Mouse (Mus musculus) ES-Bruce4 (cell line): ENCODE results near the gene Adcy1. TPM values are rescaled to one million over a fixed set of nuclear protein-coding genes. Genes with fewer than 3 reads are reported as not detected.

ENCODE experiments used
- H3K27ac ChIP-seq: 2 replicates; pipeline ENCODE4 v1.5.1; 2012; ENCODE audit warnings: low read length, inconsistent platforms; ENCODE audit not compliant: insufficient read depth
- H3K27me3 ChIP-seq: 2 replicates; pipeline ENCODE4 v1.6.1; 2012; ENCODE audit warnings: mild to moderate bottlenecking, low read length, inconsistent platforms; ENCODE audit not compliant: control insufficient read depth, poor library complexity, insufficient read depth, severe bottlenecking
- H3K36me3 ChIP-seq: 2 replicates; pipeline ENCODE4 v1.6.1; 2012; ENCODE audit warnings: inconsistent platforms, mild to moderate bottlenecking, low read length, moderate library complexity; ENCODE audit not compliant: control insufficient read depth, poor library complexity, insufficient read depth, severe bottlenecking
- H3K4me1 ChIP-seq: one replicate; pipeline ENCODE4 v1.8.1; 2011; ENCODE audit warnings: low read length; ENCODE audit not compliant: control insufficient read depth, insufficient read depth
- H3K4me3 ChIP-seq: 2 replicates; pipeline ENCODE4 v1.5.1; 2011; ENCODE audit warnings: low read depth, mild to moderate bottlenecking, low read length
- H3K9ac ChIP-seq: 2 replicates; pipeline ENCODE4 v1.6.1; 2012; ENCODE audit warnings: low read depth, mild to moderate bottlenecking, inconsistent platforms; ENCODE audit not compliant: poor library complexity, severe bottlenecking
- H3K9me3 ChIP-seq: replicated peaks from 2 replicates; pipeline ENCODE4 v1.6.1; 2012; ENCODE audit warnings: mild to moderate bottlenecking, low read length, inconsistent platforms; ENCODE audit not compliant: control insufficient read depth, poor library complexity, insufficient read depth, severe bottlenecking
- CTCF ChIP-seq: IDR thresholded peaks from one replicate; pipeline ENCODE4 v1.8.1; 2011; ENCODE audit warnings: low read depth, low read length
- EP300 ChIP-seq: IDR thresholded peaks from 2 replicates; pipeline ENCODE4 v1.6.1; 2011; ENCODE audit warnings: low read depth, low read length; ENCODE audit not compliant: insufficient read depth
- POLR2A ChIP-seq: IDR thresholded peaks from one replicate; pipeline ENCODE4 v1.8.1; 2011; ENCODE audit warnings: low read length; ENCODE audit not compliant: insufficient read depth
- polyA plus RNA-seq: library from polyadenylated mRNA; stranded (reverse); fragments of >200 nt; gene quantifications from 2 replicates; pipeline ENCODE4 v1.2.4, GENCODE M21; 2011; ENCODE audit warnings: low read depth; ENCODE audit not compliant: missing spikeins, insufficient read depth, insufficient read length

Adcy1 gene
- polyA plus RNA-seq, 1 experiment = 5.7 TPM

DNA sequence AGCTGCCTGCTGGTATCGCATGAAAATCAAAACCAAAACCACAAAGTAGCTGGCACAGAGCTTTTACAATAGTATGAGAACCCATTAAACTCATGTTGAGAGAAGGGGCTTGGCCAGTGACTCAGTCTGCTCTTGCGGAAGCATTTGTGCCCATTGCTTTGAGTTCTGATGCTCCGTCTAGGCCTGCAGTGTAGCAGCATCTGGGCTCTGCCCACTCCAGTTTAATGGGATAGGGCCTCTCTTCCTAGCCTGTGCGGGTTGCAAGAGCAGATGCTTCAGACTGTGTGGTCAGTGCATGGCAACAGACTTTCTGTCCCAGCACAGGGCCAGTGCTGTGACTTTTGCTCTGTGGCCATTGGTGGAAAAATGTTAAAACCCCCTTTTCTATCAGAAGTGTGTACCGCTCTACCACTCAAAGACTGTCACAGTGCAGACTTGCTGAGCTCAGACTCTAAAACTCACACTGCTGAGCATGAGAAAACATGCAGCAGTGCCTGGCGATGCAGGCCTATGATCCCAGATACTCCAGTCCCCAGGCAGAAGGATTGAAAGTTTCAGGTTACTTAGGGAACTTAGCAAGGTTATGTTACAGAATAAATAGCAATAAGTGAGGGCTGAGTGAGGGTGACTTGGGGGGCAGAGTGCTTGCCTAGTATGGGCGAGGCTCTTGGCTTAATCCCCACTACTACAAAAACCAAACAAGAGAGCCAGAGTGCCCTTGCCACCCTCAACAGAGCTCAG lies 163.7 kb downstream of the Adcy1 start:
- H3K27ac ChIP-seq = no peak overlapping the region

DNA sequence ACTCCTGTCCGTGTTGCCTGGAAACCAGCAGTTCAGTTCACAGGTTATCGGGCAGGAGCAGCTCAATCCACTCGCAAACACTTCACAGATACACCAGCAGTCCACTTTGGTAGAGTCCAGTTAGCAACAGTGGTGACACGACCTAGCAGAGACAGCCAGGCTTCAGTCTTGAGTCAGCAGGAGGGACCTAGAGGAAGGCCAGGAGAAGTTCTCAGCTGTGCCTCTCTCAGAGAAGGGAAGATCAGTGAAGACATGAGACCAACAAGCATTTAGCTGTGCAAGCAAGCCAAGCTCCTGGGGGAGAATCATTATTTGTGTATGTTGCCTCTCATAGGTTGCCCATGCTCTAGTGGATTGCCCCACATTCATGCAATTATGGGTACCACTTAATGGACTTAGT lies 164.8 kb downstream of the Adcy1 start:
- no peak overlapping the region for H3K9ac ChIP-seq

More for the DNA sequence above, 163.7 kb downstream of the Adcy1 start:
- no peak overlapping the region for H3K4me3 ChIP-seq
- H3K4me1 ChIP-seq = no peaks in the 10 kb centered on the region
- no peaks in the 10 kb centered on the region for H3K36me3 ChIP-seq
- no peaks in the 10 kb centered on the region for H3K27me3 ChIP-seq
- TF ChIP-seq POLR2A (no peak), EP300 (no peak), CTCF (no peak)
- H3K9me3 ChIP-seq = no peaks in the 10 kb centered on the region
- no peak overlapping the region for H3K9ac ChIP-seq

More for the DNA sequence above, 164.8 kb downstream of the Adcy1 start:
- no peak for TF ChIP-seq CTCF
- TF ChIP-seq POLR2A = no peak
- no peak for TF ChIP-seq EP300
- H3K27me3 ChIP-seq = no peaks in the 10 kb centered on the region
- H3K4me1 ChIP-seq = no peaks in the 10 kb centered on the region
- no peaks in the 10 kb centered on the region for H3K9me3 ChIP-seq
- H3K4me3 ChIP-seq = no peak overlapping the region
- H3K36me3 ChIP-seq = no peaks in the 10 kb centered on the region
- no peak overlapping the region for H3K27ac ChIP-seq

Other genes with a start within 250 kb of the Adcy1 start
- 0.67 TPM in 1 of 2 replicates, not detected in the other for gene Gm11983, start 225.8 kb upstream of the Adcy1 start, polyA plus RNA-seq
- gene Gm11985, start 125.1 kb downstream of the Adcy1 start, polyA plus RNA-seq = not detected in 2 replicates
- gene Igfbp1, start 134.3 kb downstream of the Adcy1 start, polyA plus RNA-seq = not detected in 2 replicates
- gene Igfbp3, start 150.4 kb downstream of the Adcy1 start, polyA plus RNA-seq = 165 and 168 TPM in 2 replicates